Mouse (Mus musculus) kidney, adult 11 months (tissue): ENCODE data around the gene Cradd.
A peak's percentile ranks its signal among the peaks of the same experiment; 100 is the strongest.

ENCODE experiments used
- DNase-seq: peaks from one replicate; pipeline ENCODE4 v3.0.0; 2022

Cradd gene

GRCm38 (mm10) chr10:95151012-95151768 is 172.7 kb downstream of the Cradd start:
- DNase-seq: no peak

- no peak for DNase-seq
Observed at GRCm38 (mm10) chr10:95149666-95150065, 174.3 kb downstream of the Cradd start.

- no peak for DNase-seq
Observed at GRCm38 (mm10) chr10:95148641-95149040, 175.3 kb downstream of the Cradd start.

- DNase-seq: no peak
Observed at GRCm38 (mm10) chr10:95147136-95147901, 176.6 kb downstream of the Cradd start.

- peak; percentile 74 for DNase-seq
Observed at GRCm38 (mm10) chr10:95146491-95146890, 177.4 kb downstream of the Cradd start.

GRCm38 (mm10) chr10:95145204-95145926 is 178.6 kb downstream of the Cradd start:
- DNase-seq: peak; percentile 31

GRCm38 (mm10) chr10:95144414-95145130 is 179.4 kb downstream of the Cradd start:
- no peak for DNase-seq

- no peak for DNase-seq
Observed at GRCm38 (mm10) chr10:95143446-95144114, 180.4 kb downstream of the Cradd start.

GRCm38 (mm10) chr10:95142844-95143435 is 181.0 kb downstream of the Cradd start:
- DNase-seq: peak; percentile 89

- no peak for DNase-seq
Observed at GRCm38 (mm10) chr10:95141075-95141474, 182.9 kb downstream of the Cradd start.

GRCm38 (mm10) chr10:95140191-95140590 is 183.7 kb downstream of the Cradd start:
- DNase-seq: no peak

- DNase-seq: no peak
Observed at GRCm38 (mm10) chr10:95139645-95140044, 184.3 kb downstream of the Cradd start.

- DNase-seq: no peak
Observed at GRCm38 (mm10) chr10:95133057-95133456, 190.9 kb downstream of the Cradd start.
